Comparison of ENCODE assay signal across 8 mouse cellular contexts in genomic region chr11:109244635-109245360, GRCm38 (mm10). TPM values are rescaled to one million over a fixed set of nuclear protein-coding genes. Genes with fewer than 3 reads are reported as not detected.
A peak's percentile ranks its signal among the peaks of the same experiment; 100 is the strongest.
DNase-seq lines count a peak whose midpoint lies in the region; ATAC-seq lines count a peak whose summit lies in the region.

No protein-coding gene starts in this region.

- H3K9me3 ChIP-seq in heart, embryonic 12.5 days (replicated peaks) = no peaks in the 10 kb centered on the region
- H3K9me3 ChIP-seq in kidney, embryonic 15.5 days (replicated peaks) = no peaks in the 10 kb centered on the region
- H3K9me3 ChIP-seq in liver, embryonic 16.5 days (replicated peaks; ENCODE audit: control insufficient read depth, low read length) = no peaks in the 10 kb centered on the region
- H3K9me3 ChIP-seq in neural tube, embryonic 12.5 days = no peaks in the 10 kb centered on the region

- no peak overlapping the region for H3K4me3 ChIP-seq in heart, embryonic 12.5 days
- H3K4me3 ChIP-seq in kidney, embryonic 15.5 days (replicated peaks) = 0 out of 2 replicates have a peak overlapping the region, but pooled peaks have one; percentile 11
- H3K4me3 ChIP-seq in liver, embryonic 16.5 days (ENCODE audit: low read depth, low read length) = no peak overlapping the region
- H3K4me3 ChIP-seq in neural tube, embryonic 12.5 days = no peak overlapping the region

- no peak overlapping the region for H3K9ac ChIP-seq in heart, embryonic 12.5 days
- no peak overlapping the region for H3K9ac ChIP-seq in kidney, embryonic 15.5 days
- no peak overlapping the region for H3K9ac ChIP-seq in liver, embryonic 16.5 days (ENCODE audit: low read depth, low read length)
- H3K9ac ChIP-seq in neural tube, embryonic 12.5 days = no peak overlapping the region

- H3K27me3 ChIP-seq in heart, embryonic 12.5 days (replicated peaks) = peaks cover 27% of the 10 kb centered on the region
- H3K27me3 ChIP-seq in kidney, embryonic 15.5 days = no peaks in the 10 kb centered on the region
- H3K27me3 ChIP-seq in liver, embryonic 16.5 days (ENCODE audit: control insufficient read depth, insufficient read depth, low read depth, low read length) = peaks cover 3% of the 10 kb centered on the region; the same call in 1 of the 2 replicates
- no peaks in the 10 kb centered on the region for H3K27me3 ChIP-seq in neural tube, embryonic 12.5 days (replicated peaks)

- H3K4me1 ChIP-seq in heart, embryonic 12.5 days (replicated peaks) = no peaks in the 10 kb centered on the region
- peaks cover 6% of the 10 kb centered on the region; the same call in 1 of the 2 replicates for H3K4me1 ChIP-seq in kidney, embryonic 15.5 days
- no peaks in the 10 kb centered on the region for H3K4me1 ChIP-seq in liver, embryonic 16.5 days (ENCODE audit: control insufficient read depth, low read depth, low read length)
- H3K4me1 ChIP-seq in neural tube, embryonic 12.5 days = 0 out of 2 replicates have a peak, but pooled peaks cover 3% of the 10 kb centered on the region

- H3K27ac ChIP-seq in heart, embryonic 12.5 days (ENCODE audit: poor library complexity, severe bottlenecking) = no peak overlapping the region
- no peak overlapping the region for H3K27ac ChIP-seq in kidney, embryonic 15.5 days
- H3K27ac ChIP-seq in liver, embryonic 16.5 days (ENCODE audit: low read length) = no peak overlapping the region
- no peak overlapping the region for H3K27ac ChIP-seq in neural tube, embryonic 12.5 days

- WGBS in heart, embryonic 12.5 days = 24% methylated on average over 23 of the region's 23 CpGs
- WGBS in kidney, embryonic 15.5 days = 23% methylated on average over 23 of the region's 23 CpGs
- 25% methylated on average over 23 of the region's 23 CpGs for WGBS in liver, embryonic 16.5 days (ENCODE audit: insufficient replicate concordance)
- WGBS in neural tube, embryonic 12.5 days = 30% methylated on average over 23 of the region's 23 CpGs

- peak overlapping the region; percentile 45 for H3K4me2 ChIP-seq in heart, embryonic 12.5 days
- peak overlapping the region; percentile 38 for H3K4me2 ChIP-seq in kidney, embryonic 15.5 days
- H3K4me2 ChIP-seq in liver, embryonic 16.5 days (ENCODE audit: low read depth, low read length) = no peak overlapping the region
- H3K4me2 ChIP-seq in neural tube, embryonic 12.5 days (replicated peaks) = peak overlapping the region; percentile 43

- peak; percentile 74 for ATAC-seq in CD4-positive, CD25-positive, alpha-beta regulatory T cell, adult 4 months
- peak; percentile 61; the same call in 1 of the 2 replicates for ATAC-seq in heart, embryonic 12.5 days (ENCODE audit: insufficient number of reproducible peaks, low FRiP score)
- peak; percentile 92 for ATAC-seq in kidney, embryonic 15.5 days (replicated peaks; ENCODE audit: low FRiP score)
- ATAC-seq in liver, embryonic 16.5 days (ENCODE audit: low read depth) = 0 out of 2 replicates have a peak, but pooled peaks have one; percentile 41
- ATAC-seq in neural tube, embryonic 12.5 days (ENCODE audit: low FRiP score, low read depth) = peak; percentile 68

- H3K36me3 ChIP-seq in heart, embryonic 12.5 days = no peaks in the 10 kb centered on the region
- no peaks in the 10 kb centered on the region for H3K36me3 ChIP-seq in kidney, embryonic 15.5 days
- H3K36me3 ChIP-seq in liver, embryonic 16.5 days (ENCODE audit: control insufficient read depth, insufficient read depth) = no peaks in the 10 kb centered on the region
- H3K36me3 ChIP-seq in neural tube, embryonic 12.5 days = no peaks in the 10 kb centered on the region

- DNase-seq in NIH3T3 (ENCODE audit: low read depth) = peak; percentile 84
- peak; percentile 36 to 49 for DNase-seq in cerebellum, postnatal 36 days
- no peak for DNase-seq in gastrocnemius, postnatal 25 days

RNA-seq across cellular contexts. Expression of gene Rgs9, which starts 53.1 kb away (rescaled TPM):
- polyA plus RNA-seq in CD4-positive, CD25-positive, alpha-beta regulatory T cell, adult 4 months (2017; shearing (Covaris generic)) = 1 to 10 TPM; 4.2 to 6.9 TPM
- polyA plus RNA-seq in heart, embryonic 12.5 days (2016; fragmentation: Nextera tagmentation; extraction: Ambion mirVana) = 0.91 and 1.1 TPM in 2 replicates
- 1.3 and 1.8 TPM in 2 replicates for polyA plus RNA-seq in kidney, embryonic 15.5 days (2015; fragmentation: Nextera tagmentation; extraction: Ambion mirVana)
- polyA plus RNA-seq in liver, embryonic 16.5 days (2015; fragmentation: Nextera tagmentation; extraction: Ambion mirVana) = 0.02 and 0.13 TPM in 2 replicates
- 3.4 TPM in 2 replicates for polyA plus RNA-seq in neural tube, embryonic 12.5 days (2016; fragmentation: Nextera tagmentation; extraction: Ambion mirVana)
- under 1 TPM in 1 of 2 experiments, not detected in 1; 0.19 TPM for total RNA-seq in gastrocnemius, postnatal 25 days (2021)

Comparison
In these comparisons a context has a peak if more than half of its experiments do, and no peak if none do; other contexts are left out.
1. ATAC-seq: peak in every context shown above with its lines; median percentile 92 in kidney, embryonic 15.5 days; 74 in CD4-positive, CD25-positive, alpha-beta regulatory T cell, adult 4 months; 68 in neural tube, embryonic 12.5 days; 61 in heart, embryonic 12.5 days; 41 in liver, embryonic 16.5 days.